Mouse (Mus musculus) layer of hippocampus, postnatal 25 days (tissue): ENCODE data around the gene Csrp2. TPM values are rescaled to one million over a fixed set of nuclear protein-coding genes. Genes with fewer than 3 reads are reported as not detected.

Experiments used
- DNase-seq, 2 experiments: peaks; one replicate each; pipeline ENCODE4 v3.0.0; 2022; ENCODE audit warnings: mixed read lengths in 2 of 2, low spot score in 1 of 2; ENCODE audit errors: extremely low spot score in 1 of 2
- total RNA-seq, 2 experiments: library from RNA; stranded (reverse); gene quantifications; 2 replicates each; pipeline ENCODE4 v1.2.3; 2021

Csrp2 gene
- total RNA-seq, 2 experiments from 2014 or later: 27.3 to 29.7 TPM

GRCm38 (mm10) chr10:110931161-110931912 lies 11.7 kb downstream of the Csrp2 start:
- DNase-seq: no peak

- DNase-seq: no peak
These were observed 12.4 kb downstream of the Csrp2 start for GRCm38 (mm10) chr10:110931913-110932560.

GRCm38 (mm10) chr10:110933584-110933983 lies 14.0 kb downstream of the Csrp2 start:
- no peak for DNase-seq

- DNase-seq: no peak
These were observed 15.5 kb downstream of the Csrp2 start for GRCm38 (mm10) chr10:110935081-110935480.

GRCm38 (mm10) chr10:110935669-110936068 lies 16.1 kb downstream of the Csrp2 start:
- DNase-seq: no peak

- DNase-seq: no peak
These were observed 18.8 kb downstream of the Csrp2 start for GRCm38 (mm10) chr10:110938361-110938760.

- DNase-seq: peak in 1 of 2 experiments; percentile 40
These were observed 19.4 kb downstream of the Csrp2 start for GRCm38 (mm10) chr10:110938841-110939549.

GRCm38 (mm10) chr10:110939717-110940116 lies 20.1 kb downstream of the Csrp2 start:
- DNase-seq: no peak

- no peak for DNase-seq
These were observed 21.3 kb downstream of the Csrp2 start for GRCm38 (mm10) chr10:110940740-110941398.

GRCm38 (mm10) chr10:110941968-110942367 lies 22.4 kb downstream of the Csrp2 start:
- DNase-seq: no peak

- no peak for DNase-seq
These were observed 23.2 kb downstream of the Csrp2 start for GRCm38 (mm10) chr10:110942806-110943205.

- DNase-seq: no peak
These were observed 24.6 kb downstream of the Csrp2 start for GRCm38 (mm10) chr10:110944175-110944574.

GRCm38 (mm10) chr10:110945966-110946365 lies 26.4 kb downstream of the Csrp2 start:
- DNase-seq: no peak

- no peak for DNase-seq
These were observed 28.0 kb downstream of the Csrp2 start for GRCm38 (mm10) chr10:110947574-110947973.

GRCm38 (mm10) chr10:110951112-110951511 lies 31.5 kb downstream of the Csrp2 start:
- DNase-seq: no peak

- DNase-seq: no peak
These were observed 32.2 kb downstream of the Csrp2 start for GRCm38 (mm10) chr10:110951748-110952147.

GRCm38 (mm10) chr10:110952271-110952670 lies 32.7 kb downstream of the Csrp2 start:
- DNase-seq: no peak

GRCm38 (mm10) chr10:110952937-110953451 lies 33.4 kb downstream of the Csrp2 start:
- DNase-seq: no peak

- DNase-seq: no peak
These were observed 39.3 kb downstream of the Csrp2 start for GRCm38 (mm10) chr10:110958879-110959278.

- no peak for DNase-seq
These were observed 40.2 kb downstream of the Csrp2 start for GRCm38 (mm10) chr10:110959781-110960180.

- DNase-seq: no peak
These were observed 41.3 kb downstream of the Csrp2 start for GRCm38 (mm10) chr10:110960841-110961240.
